Mouse (Mus musculus): ENCODE measurements around the gene Snd1. TPM values are rescaled to one million over a fixed set of nuclear protein-coding genes. Genes with fewer than 3 reads are reported as not detected.

Gene Snd1
- total and polyA plus RNA-seq, 3 experiments = 83.7 to 377 (median 210) TPM

- H3K9me3 ChIP-seq (replicated peaks; ENCODE audit: low read length) = no peaks in the 10 kb centered on the region
- TF ChIP-seq ETS1 (conservative IDR thresholded peaks at IDR 0.05; ENCODE audit: low read depth, low read length) = no peak
- no peak for TF ChIP-seq ELF1 (IDR thresholded peaks at IDR 0.05; ENCODE audit: low read depth, low read length)
- TF ChIP-seq MXI1 (IDR thresholded peaks at IDR 0.05; ENCODE audit: low read depth, low read length) = no peak
- TF ChIP-seq MYC (IDR thresholded peaks at IDR 0.05; ENCODE audit: low read depth, low read length) = no peak
- no peak for TF ChIP-seq ZC3H11A (IDR thresholded peaks at IDR 0.05; ENCODE audit: low read depth, low read length)
- no peak for TF ChIP-seq MAZ (IDR thresholded peaks at IDR 0.05; ENCODE audit: low read depth, low read length)
- TF ChIP-seq ZMIZ1 (IDR thresholded peaks at IDR 0.05; ENCODE audit: low read depth, low read length) = no peak
- TF ChIP-seq MAFK (IDR thresholded peaks at IDR 0.05; ENCODE audit: insufficient replicate concordance, low read length) = no peak
- no peak for TF ChIP-seq UBTF (IDR thresholded peaks at IDR 0.05; ENCODE audit: low read depth, low read length)
- TF ChIP-seq NELFE (IDR thresholded peaks at IDR 0.05; ENCODE audit: low read depth, low read length) = no peak
- TF ChIP-seq MEF2A (IDR thresholded peaks at IDR 0.05; ENCODE audit: borderline replicate concordance, low read depth, low read length) = no peak
- TF ChIP-seq GABPA (IDR thresholded peaks at IDR 0.05; ENCODE audit: insufficient replicate concordance, low read depth, low read length) = no peak
- no peak for TF ChIP-seq NRF1 (IDR thresholded peaks at IDR 0.05; ENCODE audit: low read depth, low read length)
- no peak for TF ChIP-seq ZKSCAN1 (IDR thresholded peaks at IDR 0.05; ENCODE audit: borderline replicate concordance, low read depth, low read length)
- TF ChIP-seq EP300 (IDR thresholded peaks at IDR 0.05; ENCODE audit: low read length) = no peak
- H3K27ac ChIP-seq (ENCODE audit: insufficient read depth, low read depth) = no peak overlapping the region
- in situ Hi-C loops (cut with MboI; ENCODE audit: low pct_ligation_motif_present, low pct_unique_long_range_greater_than_20kb, low sequenced_read_pairs) = no loop called here
- no peak for DNase-seq (ENCODE audit: extremely low read depth)
- H3K27me3 ChIP-seq (replicated peaks) = no peaks in the 10 kb centered on the region
- peaks cover 0 to 11% of the 10 kb centered on the region in 2 experiments; a peak in 1 of 4 replicates for H3K4me1 ChIP-seq (ENCODE audit: control insufficient read depth in 1 of 2, insufficient read depth in 2 of 2)
- H3K9ac ChIP-seq (ENCODE audit: insufficient read depth, low read depth) = no peak overlapping the region
- H3K79me2 ChIP-seq (replicated peaks; ENCODE audit: control insufficient read depth, extremely low read depth, insufficient read depth, poor library complexity, severe bottlenecking) = no peaks in the 10 kb centered on the region; the same call in 1 of the 2 replicates
- H3K4me3 ChIP-seq (replicated peaks in 1 of 3; ENCODE audit: low read depth in 2 of 3, low read length in 2 of 3, poor library complexity in 1 of 3) = no peak overlapping the region
- dilution Hi-C loops (cut with MboI; ENCODE audit: extremely low pct_ligation_motif_present, extremely low pct_unique_long_range_greater_than_20kb, low sequenced_read_pairs) = no loop called here
- H3K4me2 ChIP-seq (ENCODE audit: insufficient read depth, low read depth, poor library complexity, severe bottlenecking) = no peak overlapping the region
- peaks cover 40 to 94% of the 10 kb centered on the region in 2 experiments for H3K36me3 ChIP-seq (replicated peaks in 1 of 2; ENCODE audit: control insufficient read depth in 1 of 2, insufficient read depth in 1 of 2, low read length in 1 of 2)
Measured at GRCm38 (mm10) chr6:28871725-28872420, 396.9 kb downstream of the Snd1 start.

- no peak for TF ChIP-seq CHD2 (IDR thresholded peaks at IDR 0.05; ENCODE audit: low read length)
- no peak for TF ChIP-seq USF2 (conservative IDR thresholded peaks at IDR 0.05; ENCODE audit: low read depth, low read length)
- TF ChIP-seq BHLHE40 (IDR thresholded peaks at IDR 0.05; ENCODE audit: low read depth, low read length) = no peak
- TF ChIP-seq UBTF (IDR thresholded peaks at IDR 0.05; ENCODE audit: low read depth, low read length) = no peak
- no peak for TF ChIP-seq MAZ (IDR thresholded peaks at IDR 0.05; ENCODE audit: low read depth, low read length)
- TF ChIP-seq CHD1 (IDR thresholded peaks at IDR 0.05; ENCODE audit: low read depth, low read length) = no peak
- no peak for TF ChIP-seq MAX (IDR thresholded peaks at IDR 0.05; ENCODE audit: low read length)
- no peak for TF ChIP-seq POLR2A (IDR thresholded peaks at IDR 0.05; ENCODE audit: low read depth, low read length)
- no peak for TF ChIP-seq ZC3H11A (IDR thresholded peaks at IDR 0.05; ENCODE audit: low read depth, low read length)
- no peak for TF ChIP-seq HCFC1 (IDR thresholded peaks at IDR 0.05; ENCODE audit: low read depth, low read length)
- TF ChIP-seq ZMIZ1 (IDR thresholded peaks at IDR 0.05; ENCODE audit: low read depth, low read length) = no peak
- no peak for TF ChIP-seq MXI1 (IDR thresholded peaks at IDR 0.05; ENCODE audit: low read depth, low read length)
- TF ChIP-seq JUN (IDR thresholded peaks at IDR 0.05; ENCODE audit: insufficient read depth, low read depth, low read length) = no peak
- TF ChIP-seq IRF4 (IDR thresholded peaks at IDR 0.05; ENCODE audit: low read depth, low read length) = no peak
- TF ChIP-seq NRF1 (IDR thresholded peaks at IDR 0.05; ENCODE audit: low read depth, low read length) = no peak
- no peak for TF ChIP-seq PAX5 (IDR thresholded peaks at IDR 0.05; ENCODE audit: low read length)
- dilution Hi-C loops (cut with MboI; ENCODE audit: extremely low pct_ligation_motif_present, extremely low pct_unique_long_range_greater_than_20kb, low sequenced_read_pairs) (no loop called here), in situ Hi-C loops (cut with MboI; ENCODE audit: low pct_ligation_motif_present, low pct_unique_long_range_greater_than_20kb, low sequenced_read_pairs) (no loop called here)
Measured at GRCm38 (mm10) chr6:28872421-28872795, 397.5 kb downstream of the Snd1 start.

More at GRCm38 (mm10) chr6:28872421-28872795, 397.5 kb downstream of the Snd1 start:
- DNase-seq (ENCODE audit: extremely low read depth) = no peak
- Histone ChIP-seq H3K79me2 (replicated peaks; ENCODE audit: control insufficient read depth, extremely low read depth, insufficient read depth, poor library complexity, severe bottlenecking) (no peaks in the 10 kb centered on the region; the same call in 1 of the 2 replicates), H3K27ac (ENCODE audit: insufficient read depth, low read depth) (no peak overlapping the region), H3K36me3 (replicated peaks in 1 of 2; ENCODE audit: control insufficient read depth in 1 of 2, insufficient read depth in 1 of 2, low read length in 1 of 2) (peaks cover 40 to 95% of the 10 kb centered on the region in 2 experiments), H3K4me3 (replicated peaks in 1 of 3; ENCODE audit: low read depth in 2 of 3, low read length in 2 of 3, poor library complexity in 1 of 3) (no peak overlapping the region), H3K4me1 (ENCODE audit: control insufficient read depth in 1 of 2, insufficient read depth in 2 of 2) (peaks cover 0 to 16% of the 10 kb centered on the region in 2 experiments; a peak in 2 of 4 replicates), H3K9ac (ENCODE audit: insufficient read depth, low read depth) (no peak overlapping the region), H3K4me2 (ENCODE audit: insufficient read depth, low read depth, poor library complexity, severe bottlenecking) (no peak overlapping the region), H3K9me3 (replicated peaks; ENCODE audit: low read length) (no peaks in the 10 kb centered on the region), H3K27me3 (replicated peaks) (no peaks in the 10 kb centered on the region)
